16 mouse cellular contexts compared by ENCODE assay signal in the genomic region with DNA sequence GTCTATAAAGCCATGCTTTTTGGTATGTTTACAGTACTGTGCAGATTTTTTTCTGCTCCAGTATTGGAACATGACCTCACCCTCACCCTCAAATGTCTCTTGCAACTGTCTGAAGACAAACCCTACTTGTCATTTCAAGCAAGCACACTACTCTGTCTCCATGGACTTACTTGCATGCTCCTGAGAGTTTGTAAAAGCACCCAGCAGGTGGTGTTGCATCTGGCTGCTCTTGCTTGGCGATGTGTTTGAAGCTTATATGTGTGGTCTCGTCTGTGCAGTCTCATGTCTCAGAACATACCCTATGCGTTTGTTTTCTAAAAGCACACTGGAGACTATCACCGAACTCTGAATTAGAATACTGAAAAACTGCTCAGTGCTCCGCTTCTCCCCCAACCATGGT.
"Had no signal": no experiment of that assay in that cellular context is flagged by ENCODE, and none has a peak within 500 bp of the region (broad histone marks: within the 10 kb centered on the region; RNA-seq: fewer than 3 reads in every experiment).

No protein-coding gene starts in this region.

- H3K4me1 ChIP-seq: limb, embryonic 10.5 days; liver, embryonic 15.5 days had no signal

- H3K4me3 ChIP-seq: layer of hippocampus, adult 2 months; limb, embryonic 10.5 days; liver, embryonic 15.5 days; megakaryocyte, embryonic 14.5 days; midbrain, embryonic 12.5 days; neural tube, embryonic 15.5 days had no signal

- H3K9me3 ChIP-seq: limb, embryonic 10.5 days; liver, embryonic 15.5 days; megakaryocyte, embryonic 14.5 days; midbrain, embryonic 12.5 days; neural tube, embryonic 15.5 days had no signal

- H3K27ac ChIP-seq: layer of hippocampus, adult 2 months; limb, embryonic 10.5 days; liver, embryonic 15.5 days; macrophage; midbrain, embryonic 12.5 days; neural tube, embryonic 15.5 days had no signal

- H3K36me3 ChIP-seq: limb, embryonic 10.5 days; liver, embryonic 15.5 days; midbrain, embryonic 12.5 days; neural tube, embryonic 15.5 days had no signal

- DNase-seq: kidney, adult 8-10 months; lung, adult 2 months; lung, postnatal 14 days; right cerebral cortex, postnatal 4 days; spleen, adult 18-20 months; thymus, adult 2 months; thymus, postnatal 36 days had no signal

- H3K9ac ChIP-seq: liver, embryonic 15.5 days; midbrain, embryonic 12.5 days; neural tube, embryonic 15.5 days had no signal

- H3K27me3 ChIP-seq: liver, embryonic 15.5 days; megakaryocyte, embryonic 14.5 days; midbrain, embryonic 12.5 days; neural tube, embryonic 15.5 days had no signal

- H3K4me2 ChIP-seq: liver, embryonic 11.5 days; liver, embryonic 15.5 days; midbrain, embryonic 12.5 days; neural tube, embryonic 15.5 days had no signal

- ATAC-seq: intestine, embryonic 16.5 days had no signal
